Mouse (Mus musculus) thymus, postnatal 10 days (tissue): ENCODE data around the gene Gm36079.
"Not testable (repeated sequence)": the region's sequence is repeated elsewhere in the genome, so short reads cannot be mapped to it uniquely, and the experiment has no call there.

ENCODE experiments used
- DNase-seq, 2 experiments: peaks; one replicate each; pipeline ENCODE4 v3.0.0; 2021; ENCODE audit warnings: low spot score in 2 of 2

Gm36079 gene

DNA sequence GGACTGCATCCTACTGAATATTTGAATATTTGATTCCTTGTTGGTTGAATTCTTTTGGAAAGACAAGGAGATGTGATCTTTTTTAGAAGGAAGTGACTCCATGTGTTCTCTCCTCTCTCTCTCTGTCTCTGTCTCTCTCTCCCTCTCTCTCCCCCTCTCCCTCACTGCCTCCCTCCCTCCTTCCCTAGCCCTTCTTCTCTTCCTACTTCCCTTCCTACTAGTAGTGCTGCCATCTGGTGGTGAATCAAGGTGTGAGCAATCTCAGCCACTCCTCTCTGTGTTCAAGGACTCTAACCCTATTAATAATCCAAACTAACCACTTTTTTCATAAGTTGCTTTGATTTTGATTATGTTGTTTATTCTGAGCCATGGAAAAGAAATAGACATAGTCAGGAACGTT lies 5.3 kb downstream of the Gm36079 start:
- not testable (repeated sequence) for DNase-seq

DNA sequence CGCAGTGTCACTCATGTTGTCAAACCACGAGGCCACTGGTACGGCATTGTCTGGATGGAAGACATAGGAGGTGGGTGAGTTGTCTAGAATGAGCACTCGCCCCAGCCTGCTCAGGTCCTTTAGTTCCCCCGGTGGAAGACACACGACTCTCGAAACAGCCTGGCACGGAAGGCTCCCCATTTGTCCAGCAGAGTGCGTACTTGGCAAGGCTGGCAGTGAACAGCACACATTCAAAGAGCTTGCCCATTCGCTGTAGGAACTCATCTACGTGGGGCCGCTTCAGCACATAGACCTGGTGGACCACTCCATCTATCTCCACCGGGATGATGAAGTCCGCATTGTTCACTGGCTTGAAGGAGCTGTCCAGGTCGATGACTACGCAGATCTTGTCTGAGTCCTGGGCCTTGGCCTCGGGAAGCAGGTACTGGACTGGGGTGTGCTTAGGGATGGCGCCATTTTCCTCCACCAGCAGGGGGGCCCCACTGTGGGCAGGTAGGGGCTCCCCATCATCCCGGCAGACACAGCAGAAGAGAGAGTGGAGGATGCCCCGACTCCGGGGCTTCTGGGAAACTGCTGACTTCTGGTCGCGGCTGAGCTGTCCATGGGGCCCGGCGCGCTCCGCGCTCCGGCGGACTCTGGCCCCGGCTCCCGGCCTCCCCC lies 11.3 kb downstream of the Gm36079 start:
- DNase-seq = not testable (repeated sequence)

DNA sequence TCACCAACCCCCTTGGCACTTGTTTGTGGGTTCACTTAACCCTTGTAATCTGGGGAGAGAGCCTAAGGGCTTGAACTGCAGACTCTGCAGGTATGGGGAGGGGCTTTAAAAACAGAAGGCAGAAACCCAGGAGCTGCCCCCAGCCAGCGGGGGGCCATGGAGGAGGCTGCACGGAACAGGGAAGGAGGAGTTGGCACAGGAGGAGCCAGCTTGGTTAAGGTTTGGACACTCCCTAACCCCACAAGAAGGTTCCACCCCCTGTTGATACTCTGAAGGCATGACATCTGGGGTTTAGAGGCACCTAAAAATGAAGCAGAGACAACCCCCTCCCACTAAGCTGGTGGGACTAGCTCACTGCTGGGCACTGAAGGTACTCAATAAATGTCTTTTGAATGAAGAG lies 12.8 kb downstream of the Gm36079 start:
- DNase-seq = not testable (repeated sequence)

DNA sequence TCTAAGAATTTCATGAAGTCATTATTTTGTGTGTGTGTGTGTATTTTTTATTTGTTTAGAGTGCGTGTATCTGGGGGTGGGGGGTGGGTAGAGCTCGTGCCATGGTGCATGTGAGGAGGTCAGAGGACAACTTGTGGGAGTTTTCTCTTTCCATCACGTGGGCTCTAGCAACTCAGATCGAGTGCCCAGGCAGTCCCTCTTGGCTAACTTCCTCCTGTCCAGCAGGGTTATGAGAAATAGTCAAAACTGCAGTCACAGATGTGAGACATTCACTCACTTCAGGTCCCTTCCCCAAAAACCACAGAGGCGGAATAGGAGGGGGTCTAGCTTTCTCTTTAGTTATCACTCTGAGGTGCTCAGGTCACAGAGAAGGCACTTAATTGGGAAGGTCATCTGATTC lies 13.3 kb downstream of the Gm36079 start:
- not testable (repeated sequence) for DNase-seq

DNA sequence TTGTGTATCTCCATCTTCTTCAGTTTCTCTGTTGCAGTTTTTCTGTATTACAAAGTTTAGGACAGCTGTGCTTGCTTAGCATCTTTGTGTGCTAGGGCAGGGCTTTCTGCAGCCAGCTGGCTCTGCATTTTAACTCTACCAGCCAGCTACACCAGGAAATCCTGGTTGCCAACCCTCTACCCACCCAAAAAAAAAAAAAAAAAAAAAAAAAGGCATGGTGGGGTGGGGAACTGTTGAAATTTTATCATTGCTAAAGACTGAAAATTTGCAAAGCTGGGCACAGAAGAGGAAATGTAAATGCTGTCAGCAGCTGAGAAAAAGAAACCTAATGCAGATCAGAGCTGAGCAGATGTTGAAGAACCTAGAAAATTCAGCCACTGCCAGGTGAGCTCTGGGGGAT lies 16.7 kb downstream of the Gm36079 start:
- DNase-seq = not testable (repeated sequence)

DNA sequence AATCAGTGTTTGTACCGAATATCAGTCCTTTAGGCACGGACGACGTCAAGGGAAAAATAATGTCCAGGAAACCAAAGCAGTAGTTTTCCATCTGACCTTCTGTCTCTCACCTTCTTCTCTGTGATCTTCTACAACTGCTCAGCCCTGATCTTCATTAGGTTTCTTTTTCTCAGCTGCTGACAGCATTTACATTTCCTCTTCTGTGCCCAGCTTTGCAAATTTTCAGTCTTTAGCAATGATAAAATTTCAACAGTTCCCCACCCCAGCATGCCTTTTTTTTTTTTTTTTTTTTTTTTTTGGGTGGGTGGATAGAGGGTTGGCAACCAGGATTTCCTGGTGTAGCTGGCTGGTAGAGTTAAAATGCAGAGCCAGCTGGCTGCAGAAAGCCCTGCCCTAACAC lies 27.6 kb downstream of the Gm36079 start:
- DNase-seq = not testable (repeated sequence)

DNA sequence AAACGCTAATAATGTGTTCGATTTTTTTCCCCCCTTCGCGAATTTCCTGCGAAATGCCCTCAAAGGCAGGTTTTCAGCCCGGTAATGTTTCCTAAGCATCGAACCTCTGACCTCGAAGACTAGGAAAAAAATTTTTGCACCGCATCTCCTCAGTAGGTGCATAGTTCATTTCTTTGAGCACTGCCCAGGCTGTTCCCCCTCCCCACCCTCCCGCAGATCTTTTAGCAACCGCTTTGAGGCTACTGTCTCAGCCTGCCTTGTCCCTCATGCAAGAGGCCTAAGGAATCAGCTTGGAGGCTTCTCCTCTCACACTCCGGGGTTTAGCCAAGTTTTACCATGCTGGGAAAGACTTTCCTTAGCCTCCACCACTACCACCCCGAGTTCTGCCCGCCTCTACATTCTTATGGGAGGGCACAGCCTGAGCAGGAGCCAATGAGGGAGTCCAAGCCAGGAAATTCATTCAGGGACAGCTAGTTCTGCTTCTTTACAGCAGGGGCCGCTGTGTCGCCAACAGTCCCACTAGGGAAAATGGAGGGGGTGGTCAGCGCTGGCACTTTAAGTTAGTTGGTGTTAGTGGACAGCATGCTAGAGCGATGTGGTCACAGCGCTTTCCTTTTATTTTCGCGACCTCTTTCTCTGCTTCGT lies 28.2 kb downstream of the Gm36079 start:
- DNase-seq = not testable (repeated sequence)

DNA sequence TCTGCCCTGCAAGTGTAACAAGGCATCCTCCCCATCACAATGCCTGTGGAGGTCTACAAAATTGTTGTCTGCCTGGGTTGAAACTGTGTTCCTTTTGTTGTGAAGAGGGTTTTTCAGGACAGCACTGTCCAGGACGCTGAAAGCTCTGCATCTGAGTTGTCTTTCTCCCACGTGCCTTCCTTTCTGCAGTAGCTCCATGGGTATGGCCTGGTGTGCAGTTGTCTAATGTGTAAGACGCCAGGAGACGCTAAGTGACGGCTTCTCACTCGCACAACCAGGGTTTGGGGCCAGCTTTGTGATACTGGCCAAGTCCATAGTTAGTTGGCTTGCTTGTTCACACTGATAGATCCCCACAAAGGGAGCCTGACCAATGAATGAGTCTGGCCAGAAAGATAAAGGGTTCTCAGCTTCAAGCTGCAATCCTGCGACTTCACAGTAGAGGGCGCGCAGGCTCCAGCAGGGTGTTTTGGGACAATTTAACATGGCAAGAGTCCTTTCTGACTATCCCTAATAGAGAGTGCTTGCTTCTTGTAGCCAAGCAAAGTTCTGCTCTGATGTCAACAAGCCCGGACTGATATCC lies 34.8 kb downstream of the Gm36079 start:
- not testable (repeated sequence) for DNase-seq

DNA sequence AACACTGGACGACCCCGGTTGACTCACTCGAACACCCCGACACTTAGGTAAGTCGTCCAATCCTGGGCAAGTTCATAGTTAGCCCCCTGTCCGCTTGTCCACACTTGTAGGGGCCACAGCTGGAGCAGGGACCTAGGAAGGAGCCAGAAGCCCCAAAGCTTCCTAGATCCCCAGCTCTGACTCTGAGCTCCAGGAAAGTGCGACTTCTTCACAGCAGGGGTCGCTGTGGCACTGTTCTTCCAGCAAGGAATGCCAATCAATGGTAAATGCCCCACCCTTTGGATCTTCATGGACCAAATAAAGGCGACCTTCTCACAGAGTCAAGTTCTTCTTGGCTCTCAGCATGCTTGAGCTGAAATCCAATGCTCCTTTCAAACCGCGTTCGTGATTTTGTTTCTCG lies 35.5 kb downstream of the Gm36079 start:
- DNase-seq = not testable (repeated sequence)
